Mouse (Mus musculus): ENCODE data around the gene Cryl1.

Cryl1 gene

DNA sequence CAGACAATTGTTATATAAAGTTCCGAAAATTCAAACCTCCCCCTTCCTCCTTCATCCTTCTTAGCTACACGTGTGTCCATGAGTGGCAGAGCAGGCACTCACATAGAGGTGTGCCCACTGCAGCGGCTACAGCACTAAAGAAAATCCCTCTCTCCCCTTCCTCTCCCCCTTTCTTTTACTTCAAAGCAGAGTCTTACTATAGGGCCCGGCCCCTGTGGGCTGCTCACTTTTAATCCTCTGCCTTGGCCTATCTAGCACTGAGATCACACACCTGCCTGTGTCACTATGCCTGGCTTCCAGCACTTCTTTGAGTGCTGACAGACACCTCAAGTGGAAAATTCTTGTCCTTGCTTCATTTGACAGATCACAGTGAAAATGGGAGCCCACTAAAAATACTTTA lies 163.6 kb downstream of the Cryl1 start:
- in situ Hi-C loops (cut with MboI, MseI): no loop called here

DNA sequence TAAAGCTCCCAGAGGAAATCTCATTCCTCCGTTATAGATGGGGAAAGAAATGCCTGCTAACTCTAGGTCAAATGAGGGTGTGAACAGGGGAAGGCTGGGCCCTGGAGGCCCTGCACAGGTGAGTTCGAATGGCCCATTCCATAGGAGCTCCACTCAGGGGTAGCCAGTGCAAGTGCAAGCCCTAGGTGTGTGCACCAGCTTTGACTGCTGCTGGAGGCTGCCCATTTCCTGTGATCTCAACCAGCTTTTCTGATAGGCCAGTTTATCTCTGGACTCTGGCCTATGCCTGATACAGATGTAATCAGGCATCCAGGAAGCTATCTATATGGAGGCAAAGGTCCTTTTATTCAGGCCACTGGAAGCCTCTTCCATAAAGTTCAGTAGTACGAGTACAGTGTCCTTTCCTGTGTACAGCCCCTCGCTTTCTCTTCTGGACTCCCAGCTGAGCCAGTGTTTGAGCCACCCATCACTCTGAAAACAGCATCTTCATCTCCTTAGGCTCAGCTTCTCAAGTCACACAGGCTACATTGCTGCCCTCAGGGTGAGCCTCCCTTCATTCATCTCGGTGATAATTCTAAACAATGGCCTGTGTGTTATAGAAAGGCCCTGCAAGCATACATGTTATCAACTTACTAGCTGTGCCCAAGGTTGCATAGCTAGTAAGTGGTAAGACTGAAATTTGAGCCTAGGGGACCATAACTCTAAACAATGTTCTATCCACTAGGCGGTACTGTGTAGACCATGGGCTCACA lies 167.9 kb downstream of the Cryl1 start:
- in situ Hi-C loops (cut with MboI, MseI): no loop called here
